Mouse (Mus musculus) ES-E14 (cell line): Measurements from ENCODE around the gene Rtp2.

Experiments
- CHD2 ChIP-seq: IDR thresholded peaks from 2 replicates; pipeline ENCODE4 v1.6.1; 2014; ENCODE audit warnings: mild to moderate bottlenecking, low read depth, low read length, inconsistent platforms
- HCFC1 ChIP-seq: IDR thresholded peaks from 2 replicates; pipeline ENCODE4 v1.6.1; 2012; ENCODE audit warnings: low read length, inconsistent platforms, borderline replicate concordance; ENCODE audit not compliant: insufficient read depth
- MAFK ChIP-seq: IDR thresholded peaks from 2 replicates; pipeline ENCODE4 v1.6.1; 2014; ENCODE audit warnings: mild to moderate bottlenecking, low read depth, low read length, inconsistent platforms; ENCODE audit not compliant: insufficient read depth
- ZC3H11A ChIP-seq: IDR thresholded peaks from 2 replicates; pipeline ENCODE4 v1.6.1; 2012; ENCODE audit warnings: low read depth, mild to moderate bottlenecking, inconsistent platforms, low read length, borderline replicate concordance
- ZNF384 ChIP-seq: IDR thresholded peaks from 2 replicates; pipeline ENCODE4 v1.6.1; 2012; ENCODE audit warnings: low read depth, low read length, inconsistent platforms

DNA sequence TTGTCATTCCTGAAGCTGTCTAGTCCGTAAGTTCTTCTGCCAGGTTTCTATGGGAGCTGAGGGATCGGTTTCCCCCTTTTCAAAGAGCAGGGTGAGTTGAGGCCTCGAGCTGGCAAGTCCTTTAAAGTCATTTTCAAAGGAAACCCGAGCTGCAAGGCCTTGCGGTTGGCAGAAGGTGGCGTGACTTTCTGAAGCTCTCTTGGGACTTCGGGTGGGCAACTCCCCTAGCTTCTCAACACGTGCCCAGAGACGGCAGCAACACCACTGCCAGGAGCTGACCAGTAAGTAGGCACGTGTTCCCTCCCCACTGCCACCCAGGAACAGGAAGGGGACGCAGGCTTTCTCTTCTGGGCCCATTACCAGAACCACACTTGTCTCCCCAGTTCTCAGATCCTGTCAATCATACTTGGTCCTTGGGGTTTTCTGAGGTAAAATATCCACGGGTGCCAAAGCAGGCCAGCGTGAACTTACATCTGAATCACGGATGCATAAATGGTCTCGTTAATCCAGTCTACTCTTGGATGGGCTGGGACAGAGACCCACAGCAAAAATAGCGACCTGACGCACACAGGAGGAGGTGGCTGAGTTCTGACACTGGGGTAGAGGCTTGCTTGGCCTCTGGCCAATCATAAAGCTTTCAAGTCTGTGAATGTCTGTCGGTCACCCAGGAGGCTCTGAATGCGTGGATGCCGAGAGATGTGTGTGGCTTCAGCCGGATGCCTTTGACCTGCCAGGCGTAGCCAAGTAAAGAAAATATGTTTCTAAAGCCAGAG is 31.9 kb upstream of the Rtp2 start:
- TF ChIP-seq ZNF384 (no peak), HCFC1 (no peak), MAFK (no peak), ZC3H11A (no peak), CHD2 (no peak)
